Mouse (Mus musculus) myocyte (in vitro differentiated cells): ENCODE measurements around the gene Spocd1.

ENCODE experiments used
- CEBPB ChIP-seq: IDR thresholded peaks from 2 replicates; pipeline ENCODE4 v1.6.1; 2011; ENCODE audit warnings: mild to moderate bottlenecking, moderate library complexity; ENCODE audit not compliant: poor library complexity, insufficient read depth, severe bottlenecking
- MAX ChIP-seq: IDR thresholded peaks from one replicate; pipeline ENCODE4 v1.6.1; 2011; ENCODE audit warnings: low read depth, mild to moderate bottlenecking, control low read depth
- POLR2A ChIP-seq: IDR thresholded peaks from one replicate; pipeline ENCODE4 v1.6.1; 2011; ENCODE audit warnings: low read depth, mild to moderate bottlenecking, control low read depth, moderate library complexity; ENCODE audit not compliant: insufficient read length
- TCF12 ChIP-seq: IDR thresholded peaks from one replicate; pipeline ENCODE4 v1.6.1; 2011; ENCODE audit warnings: mild to moderate bottlenecking, control low read depth; ENCODE audit not compliant: poor library complexity, insufficient read depth, severe bottlenecking
- USF1 ChIP-seq: IDR thresholded peaks from one replicate; pipeline ENCODE4 v1.6.1; 2011; ENCODE audit warnings: low read depth, mild to moderate bottlenecking, control low read depth, moderate library complexity

DNA sequence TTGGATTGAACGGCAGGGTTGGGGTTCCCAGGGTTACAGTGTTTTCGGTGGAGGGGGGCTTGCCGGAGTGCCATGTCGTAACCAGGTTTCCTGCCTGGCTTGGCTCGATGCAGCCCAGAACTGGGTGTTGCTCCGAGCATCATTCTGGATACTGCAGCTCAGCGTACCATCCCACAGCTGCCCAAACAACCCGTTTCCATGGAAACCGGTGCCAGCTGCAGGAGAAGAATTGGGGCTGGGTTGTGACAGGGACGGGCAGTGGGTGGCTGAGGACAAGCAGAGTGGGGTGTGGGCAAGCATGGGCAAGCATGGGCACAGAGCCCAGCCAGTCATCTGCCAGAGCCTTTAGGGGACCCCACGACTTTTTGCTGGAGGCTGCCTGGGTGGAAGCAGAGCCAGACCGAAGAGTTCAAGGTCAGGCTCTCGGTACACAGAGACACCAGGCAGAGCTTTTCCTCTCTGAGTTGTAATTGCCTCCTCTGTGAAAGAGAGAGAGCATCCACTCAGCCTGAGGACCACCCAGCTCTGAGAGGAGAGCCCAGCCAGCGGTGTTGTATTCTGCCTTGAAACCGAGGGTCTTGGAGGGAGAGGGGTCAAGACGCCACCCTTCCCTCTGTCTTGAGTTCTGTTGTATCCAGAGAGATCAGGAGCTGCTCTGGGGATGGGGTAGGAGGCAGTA, 5.3 kb downstream of the Spocd1 start:
- TF ChIP-seq TCF12 (no peak), POLR2A (no peak), USF1 (no peak), CEBPB (no peak), MAX (no peak)
